Mouse (Mus musculus) lung, embryonic 16.5 days (tissue): ENCODE measurements around the gene Arf6. TPM values are rescaled to one million over a fixed set of nuclear protein-coding genes. Genes with fewer than 3 reads are reported as not detected.

Experiments used
- ATAC-seq: fragments of 200-750 bp; cut with Nextera tagmentation; 2 replicates; pipeline ENCODE4 v1.8.0; 2017; ENCODE audit warnings: low read depth, mild to moderate bottlenecking, moderate library complexity
- H3K27ac ChIP-seq: fragments of 300-500 bp; sonication (generic); 2 replicates; pipeline ENCODE4 v1.5.1; 2014; ENCODE audit warnings: mild to moderate bottlenecking, control low read depth, low read length
- H3K27me3 ChIP-seq: fragments of 300-500 bp; sonication (generic); 2 replicates; pipeline ENCODE4 v1.6.1; 2014; ENCODE audit warnings: low read depth, low read length, mixed read lengths; ENCODE audit not compliant: control insufficient read depth, insufficient read depth
- H3K36me3 ChIP-seq: fragments of 300-500 bp; sonication (generic); 2 replicates; pipeline ENCODE4 v1.6.1; 2014; ENCODE audit warnings: low read length; ENCODE audit not compliant: control insufficient read depth, insufficient read depth
- H3K4me1 ChIP-seq: fragments of 300-500 bp; sonication (generic); replicated peaks from 2 replicates; pipeline ENCODE4 v1.6.1; 2014; ENCODE audit warnings: low read length, mixed read lengths; ENCODE audit not compliant: control insufficient read depth, insufficient read depth
- H3K4me2 ChIP-seq: fragments of 300-500 bp; sonication (generic); 2 replicates; pipeline ENCODE4 v1.6.1; 2014; ENCODE audit warnings: low read depth, low read length, control low read depth
- H3K4me3 ChIP-seq: fragments of 300-500 bp; sonication (generic); 2 replicates; pipeline ENCODE4 v1.5.1; 2014; ENCODE audit warnings: mild to moderate bottlenecking, low read length, control low read depth
- H3K9ac ChIP-seq: fragments of 300-500 bp; sonication (generic); 2 replicates; pipeline ENCODE4 v1.6.1; 2014; ENCODE audit warnings: low read length, control low read depth
- H3K9me3 ChIP-seq: fragments of 300-500 bp; sonication (generic); 2 replicates; pipeline ENCODE4 v1.6.1; 2016; ENCODE audit warnings: low read length; ENCODE audit not compliant: control insufficient read depth
- WGBS: fragments of 180-500 bp; shearing (Covaris S2); extraction: QIAGEN DNeasy Blood & Tissue Kit; methylation state at CpG from one replicate; pipeline ENCODE4 v1.1.7; 2014; 5-methylcytosine and 5-hydroxymethylcytosine counted together
- microRNA-seq: library from miRNA; unstranded; fragments of <30 nt; microRNA quantifications from one replicate; pipeline ENCODE4, GENCODE M21; 2016
- polyA plus RNA-seq: library from polyadenylated mRNA; unstranded; fragments of >200 nt; fragmentation: Nextera tagmentation; extraction: Ambion mirVana; gene quantifications from 2 replicates; pipeline ENCODE4 v1.2.1, GENCODE M21; 2015

The Arf6 gene
- polyA plus RNA-seq, 1 experiment from 2014 or later, result 41.8 TPM

DNA sequence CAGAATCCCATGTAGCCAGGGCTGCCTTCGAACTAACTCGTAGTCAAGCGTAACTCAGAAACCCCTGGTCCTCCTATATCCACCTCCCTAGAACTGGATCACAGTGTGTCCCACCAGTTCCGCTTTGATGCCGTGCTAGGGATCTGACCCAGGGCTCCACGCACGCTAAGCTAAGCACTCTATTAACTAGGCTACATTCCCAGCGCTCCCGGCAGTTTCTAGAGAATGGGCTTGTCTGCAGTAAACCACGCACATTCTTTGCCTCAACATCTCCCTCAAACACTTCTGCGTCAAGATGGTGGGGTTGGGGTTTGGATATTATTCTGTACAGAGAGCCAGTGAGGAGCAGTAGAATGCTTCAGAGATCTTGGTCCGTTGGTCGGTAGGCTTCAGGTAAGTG, 46.7 kb downstream of the Arf6 start:
- Histone ChIP-seq H3K9ac (no peak overlapping the region), H3K4me2 (no peak overlapping the region), H3K9me3 (no peaks in the 10 kb centered on the region), H3K27me3 (no peaks in the 10 kb centered on the region), H3K4me1 (peaks cover 3% of the 10 kb centered on the region), H3K27ac (no peak overlapping the region), H3K4me3 (no peak overlapping the region), H3K36me3 (no peaks in the 10 kb centered on the region)
- ATAC-seq, result no peak
- 87% methylated on average over 13 of the region's 13 CpGs for WGBS

DNA sequence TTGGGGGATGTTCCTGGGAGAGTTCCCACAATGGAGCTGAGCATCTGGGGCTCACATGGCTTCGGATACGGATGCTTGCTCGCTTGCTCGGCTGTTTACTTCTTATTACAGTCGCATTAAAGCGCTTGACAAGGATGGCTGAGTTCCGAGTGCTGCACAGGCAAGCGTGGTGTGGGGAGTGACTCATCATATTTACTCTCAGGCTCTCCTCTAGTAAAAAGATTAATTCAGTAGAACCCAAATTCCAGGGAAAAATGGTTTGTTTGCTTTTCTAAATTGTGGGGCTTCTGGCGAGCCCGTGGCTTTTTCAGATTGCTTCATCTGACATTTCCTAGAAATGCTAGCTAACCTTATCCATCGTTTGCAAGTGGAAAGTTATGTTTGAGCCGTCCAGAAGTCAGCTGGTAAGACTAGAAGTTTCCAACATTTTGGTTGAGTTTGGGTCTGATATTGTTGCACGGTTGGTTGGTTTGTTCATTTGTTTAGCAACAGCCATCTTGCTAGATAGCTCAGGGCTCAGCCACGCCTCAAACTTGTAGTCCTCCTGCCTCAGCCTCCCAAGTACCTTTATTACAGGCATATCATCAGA, 47.2 kb downstream of the Arf6 start:
- Histone ChIP-seq H3K27me3 (no peaks in the 10 kb centered on the region), H3K4me3 (no peak overlapping the region), H3K9me3 (no peaks in the 10 kb centered on the region), H3K36me3 (no peaks in the 10 kb centered on the region), H3K4me1 (peaks cover 3% of the 10 kb centered on the region), H3K4me2 (no peak overlapping the region), H3K9ac (no peak overlapping the region), H3K27ac (no peak overlapping the region)
- ATAC-seq, result no peak
- 52% methylated on average over 14 of the region's 14 CpGs for WGBS

DNA sequence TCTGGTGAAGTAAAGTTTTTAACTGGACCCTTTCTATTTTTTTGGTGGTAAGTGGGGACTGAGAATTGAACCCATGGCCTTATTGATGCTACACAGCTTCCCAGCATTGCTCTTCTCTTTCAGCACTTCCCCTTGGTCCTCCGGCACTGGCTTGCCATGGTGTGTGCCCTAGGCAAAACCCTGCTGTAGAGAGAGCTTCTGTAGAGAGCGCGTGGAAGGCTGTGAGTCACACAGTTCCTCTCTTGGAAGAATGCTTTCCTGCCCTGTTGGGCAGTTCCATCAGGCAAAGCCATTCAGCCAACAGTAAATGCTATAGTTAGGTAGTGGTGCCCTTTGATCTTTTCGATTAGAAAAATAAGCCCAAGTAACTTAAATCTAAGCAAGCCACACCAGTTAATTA, 47.7 kb downstream of the Arf6 start:
- ATAC-seq, result no peak
- H3K27me3 ChIP-seq, result no peaks in the 10 kb centered on the region
- H3K9me3 ChIP-seq, result no peaks in the 10 kb centered on the region
- H3K9ac ChIP-seq, result no peak overlapping the region
- 82% methylated on average over 4 of the region's 4 CpGs for WGBS
- no peak overlapping the region for H3K4me2 ChIP-seq
- H3K4me1 ChIP-seq, result peaks cover 4% of the 10 kb centered on the region
- no peak overlapping the region for H3K27ac ChIP-seq
- H3K4me3 ChIP-seq, result no peak overlapping the region
- H3K36me3 ChIP-seq, result no peaks in the 10 kb centered on the region

DNA sequence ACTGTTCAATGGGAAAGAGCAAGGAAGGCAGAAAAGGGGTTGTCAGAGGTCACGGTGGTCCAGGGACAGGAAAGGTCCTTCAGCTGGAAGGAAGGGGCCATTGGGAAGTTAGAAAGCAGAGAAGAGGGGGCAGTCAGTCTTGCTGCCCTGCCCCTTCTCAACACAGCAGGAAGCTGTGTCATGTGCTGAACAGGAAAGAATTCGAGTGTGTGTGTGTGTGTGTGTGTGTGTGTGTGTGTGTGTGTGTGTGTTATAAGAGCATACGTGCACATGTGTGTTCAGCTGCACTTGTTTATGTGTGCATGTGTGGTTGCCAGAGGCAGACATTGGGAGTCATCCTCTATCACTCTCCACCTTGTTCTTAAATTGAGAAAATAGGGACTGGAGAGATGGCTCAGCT, 48.8 kb downstream of the Arf6 start:
- Histone ChIP-seq H3K4me1 (peaks cover 11% of the 10 kb centered on the region), H3K9me3 (no peaks in the 10 kb centered on the region)

DNA sequence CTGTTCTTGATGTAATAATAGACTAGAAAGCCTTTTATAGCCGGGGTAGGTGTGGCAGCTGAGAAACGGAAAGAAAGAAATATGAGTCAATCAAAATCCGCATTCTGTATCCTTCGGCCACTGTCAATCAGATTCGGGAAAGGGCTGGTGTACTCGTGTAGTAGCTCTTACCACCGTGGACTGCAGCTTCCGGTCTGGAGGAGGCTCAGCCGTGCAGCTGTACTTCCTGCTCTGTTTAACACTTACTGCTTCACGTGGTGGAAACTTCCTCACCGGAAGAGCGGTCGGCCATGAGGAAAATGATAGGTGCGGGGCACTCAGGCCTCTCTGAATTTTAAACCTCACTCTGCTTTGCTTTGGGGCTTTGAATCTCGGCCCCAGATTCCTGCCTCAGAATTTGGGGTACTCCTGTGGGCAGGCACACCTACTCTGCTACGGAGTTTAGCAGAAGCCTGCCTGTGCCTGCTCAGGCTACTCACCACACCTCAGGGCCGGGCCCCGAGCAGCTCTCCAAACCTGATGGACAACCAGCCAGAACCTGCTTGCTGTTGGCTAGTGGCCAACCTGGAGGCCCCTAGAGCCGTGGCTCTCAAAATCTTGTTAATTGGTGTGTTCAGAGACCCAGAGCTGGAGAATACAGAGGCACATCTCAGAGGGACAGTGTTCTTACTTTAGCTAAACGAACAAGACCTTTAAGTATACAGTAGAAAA, 51.0 kb downstream of the Arf6 start:
- Histone ChIP-seq H3K27me3 (no peaks in the 10 kb centered on the region), H3K9me3 (no peaks in the 10 kb centered on the region), H3K4me2 (no peak overlapping the region), H3K4me1 (peaks cover 11% of the 10 kb centered on the region), H3K4me3 (no peak overlapping the region), H3K9ac (no peak overlapping the region), H3K27ac (0 out of 2 replicates have a peak overlapping the region, but pooled peaks have one; percentile 14), H3K36me3 (no peaks in the 10 kb centered on the region)
- WGBS, result 62% methylated on average over 20 of the region's 20 CpGs
- peak; percentile 73 for ATAC-seq

More for the DNA sequence above, 48.8 kb downstream of the Arf6 start:
- Histone ChIP-seq H3K27me3 (no peaks in the 10 kb centered on the region), H3K36me3 (no peaks in the 10 kb centered on the region), H3K4me2 (no peak overlapping the region), H3K9ac (no peak overlapping the region), H3K27ac (no peak overlapping the region), H3K4me3 (no peak overlapping the region)
- ATAC-seq, result no peak
- WGBS, result 42% methylated on average over 3 of the region's 3 CpGs

Small RNA genes lying within 50 kb of the gene (microRNA-seq; reads per million reads assigned to microRNA genes)
- not detected for gene Gm47299
- gene Gm47305, result not detected

Other genes starting within 250 kb of the Arf6 start
- gene Rps29, start 213.0 kb upstream of the Arf6 start, polyA plus RNA-seq, result 1,683 and 1,851 TPM in 2 replicates
- 26.2 and 28.2 TPM in 2 replicates for gene Lrr1, start 203.3 kb upstream of the Arf6 start, polyA plus RNA-seq
- 496 and 530 TPM in 2 replicates for gene Rpl36al, start 188.1 kb upstream of the Arf6 start, polyA plus RNA-seq
- 39.1 and 40.6 TPM in 2 replicates for gene Mgat2, start 188.0 kb upstream of the Arf6 start, polyA plus RNA-seq
- gene Gm49383, start 175.0 kb upstream of the Arf6 start, polyA plus RNA-seq, result 27.7 and 28.2 TPM in 2 replicates
- 8.0 and 10.0 TPM in 2 replicates for gene Dnaaf2, start 173.7 kb upstream of the Arf6 start, polyA plus RNA-seq
- 25.8 and 27.2 TPM in 2 replicates for gene Gm49384, start 167.9 kb upstream of the Arf6 start, polyA plus RNA-seq
- gene Pole2, start 144.0 kb upstream of the Arf6 start, polyA plus RNA-seq, result 28.3 and 28.6 TPM in 2 replicates
- gene Klhdc1, start 131.0 kb upstream of the Arf6 start, polyA plus RNA-seq, result 6.2 and 7.8 TPM in 2 replicates
- 98.4 and 103 TPM in 2 replicates for gene Klhdc2, start 75.5 kb upstream of the Arf6 start, polyA plus RNA-seq
- gene Nemf, start 15.0 kb upstream of the Arf6 start, polyA plus RNA-seq, result 85.9 and 86.9 TPM in 2 replicates
- gene Gm9887, start 308 bp downstream of the Arf6 start, polyA plus RNA-seq, result 1.3 TPM in 2 replicates
- 19.0 and 19.9 TPM in 2 replicates for gene Vcpkmt, start 210.9 kb downstream of the Arf6 start, polyA plus RNA-seq